Mouse (Mus musculus) stomach, postnatal 0 days (tissue): ENCODE results near the gene Smad1. TPM values are rescaled to one million over a fixed set of nuclear protein-coding genes. Genes with fewer than 3 reads are reported as not detected.

ENCODE experiments used
- ATAC-seq: fragments of 200-750 bp; cut with Nextera tagmentation; 2 replicates; pipeline ENCODE4 v1.8.0; 2017; ENCODE audit not compliant: low FRiP score, low TSS enrichment
- DNase-seq: peaks from one replicate; pipeline ENCODE4 v3.0.0-alpha.2; 2016; ENCODE audit warnings: low spot score
- H3K27ac ChIP-seq: fragments of 300-500 bp; sonication (generic); replicated peaks from 2 replicates; pipeline ENCODE4 v1.5.1; 2014; ENCODE audit warnings: mild to moderate bottlenecking, control low read depth
- H3K27me3 ChIP-seq: fragments of 300-500 bp; sonication (generic); 2 replicates; pipeline ENCODE4 v1.6.1; 2014; ENCODE audit warnings: low read length; ENCODE audit not compliant: control insufficient read depth, insufficient read depth
- H3K36me3 ChIP-seq: fragments of 300-500 bp; sonication (generic); 2 replicates; pipeline ENCODE4 v1.6.1; 2014; ENCODE audit warnings: low read length, mixed read lengths; ENCODE audit not compliant: control insufficient read depth, insufficient read depth
- H3K4me1 ChIP-seq: fragments of 300-500 bp; sonication (generic); replicated peaks from 2 replicates; pipeline ENCODE4 v1.6.1; 2014; ENCODE audit warnings: antibody characterized with exemption; ENCODE audit not compliant: control insufficient read depth, insufficient read depth
- H3K4me2 ChIP-seq: fragments of 300-500 bp; sonication (generic); replicated peaks from 2 replicates; pipeline ENCODE4 v1.6.1; 2014; ENCODE audit warnings: low read depth, mild to moderate bottlenecking, control low read depth, moderate library complexity
- H3K4me3 ChIP-seq: fragments of 300-500 bp; sonication (generic); 2 replicates; pipeline ENCODE4 v1.5.1; 2014; ENCODE audit warnings: low read depth, low read length, control low read depth
- H3K9ac ChIP-seq: fragments of 300-500 bp; sonication (generic); 2 replicates; pipeline ENCODE4 v1.6.1; 2014; ENCODE audit warnings: mild to moderate bottlenecking, low read length, control low read depth, mixed read lengths
- H3K9me3 ChIP-seq: fragments of 300-500 bp; sonication (generic); 2 replicates; pipeline ENCODE4 v1.6.1; 2016; ENCODE audit warnings: low read length; ENCODE audit not compliant: control insufficient read depth
- CTCF ChIP-seq: IDR thresholded peaks from 2 replicates; pipeline ENCODE4 v1.5.1; 2016; ENCODE audit warnings: antibody characterized with exemption, low read depth, mild to moderate bottlenecking, moderate library complexity
- EP300 ChIP-seq: optimal IDR thresholded peaks from 2 replicates; pipeline ENCODE3; 2016; ENCODE audit warnings: antibody characterized with exemption
- WGBS: fragments of 180-500 bp; shearing (Covaris S2); extraction: QIAGEN DNeasy Blood & Tissue Kit; methylation state at CpG from one replicate; pipeline ENCODE4 v1.1.7; 2014; 5-methylcytosine and 5-hydroxymethylcytosine counted together
- polyA plus RNA-seq: library from polyadenylated mRNA; unstranded; fragments of >200 nt; fragmentation: Nextera tagmentation; extraction: Ambion mirVana; gene quantifications from 2 replicates; pipeline ENCODE4 v1.2.1, GENCODE M21; 2015

Gene Smad1
- polyA plus RNA-seq, 1 experiment from 2014 or later: 25.9 TPM

GRCm38 (mm10) chr8:79346414-79346813 lies 52.9 kb downstream of the Smad1 start:
- H3K36me3 ChIP-seq: peaks cover 20% of the 10 kb centered on the region
- H3K9ac ChIP-seq: no peak overlapping the region
- no peak overlapping the region for H3K4me3 ChIP-seq
- no peak overlapping the region for H3K4me2 ChIP-seq
- no peaks in the 10 kb centered on the region for H3K27me3 ChIP-seq
- TF ChIP-seq CTCF (no peak), EP300 (no peak)
- peaks cover 4% of the 10 kb centered on the region; the same call in 1 of the 2 replicates for H3K4me1 ChIP-seq
- no peaks in the 10 kb centered on the region for H3K9me3 ChIP-seq
- ATAC-seq: no peak
- no peak overlapping the region for H3K27ac ChIP-seq
- no peak for DNase-seq
- 88% methylated on average over 10 of the region's 10 CpGs for WGBS

- no peak for TF ChIP-seq CTCF
- no peak for TF ChIP-seq EP300
- Histone ChIP-seq H3K36me3 (peaks cover 22% of the 10 kb centered on the region), H3K27me3 (no peaks in the 10 kb centered on the region), H3K4me1 (peaks cover 4% of the 10 kb centered on the region; the same call in 1 of the 2 replicates), H3K9me3 (no peaks in the 10 kb centered on the region), H3K4me3 (no peak overlapping the region), H3K27ac (no peak overlapping the region), H3K9ac (no peak overlapping the region), H3K4me2 (no peak overlapping the region)
- DNase-seq (no peak), ATAC-seq (no peak)
- WGBS: 68% methylated on average over 6 of the region's 6 CpGs
Observed at GRCm38 (mm10) chr8:79345856-79346255, 53.5 kb downstream of the Smad1 start.

- TF ChIP-seq EP300: no peak
- Histone ChIP-seq H3K4me2 (no peak overlapping the region), H3K27ac (no peak overlapping the region), H3K36me3 (peaks cover 18% of the 10 kb centered on the region), H3K27me3 (no peaks in the 10 kb centered on the region), H3K9ac (no peak overlapping the region), H3K4me1 (no peaks in the 10 kb centered on the region), H3K4me3 (no peak overlapping the region), H3K9me3 (no peaks in the 10 kb centered on the region)
- ATAC-seq: no peak
- 87% methylated on average over 8 of the region's 8 CpGs for WGBS
- DNase-seq: no peak
Observed at GRCm38 (mm10) chr8:79341236-79341635, 58.1 kb downstream of the Smad1 start.

GRCm38 (mm10) chr8:79339555-79339954 lies 59.8 kb downstream of the Smad1 start:
- H3K27me3 ChIP-seq: no peaks in the 10 kb centered on the region
- peak; percentile 41 for DNase-seq

GRCm38 (mm10) chr8:79338619-79339018 lies 60.7 kb downstream of the Smad1 start:
- Histone ChIP-seq H3K27ac (no peak overlapping the region), H3K4me3 (no peak overlapping the region), H3K9ac (no peak overlapping the region), H3K9me3 (no peaks in the 10 kb centered on the region), H3K36me3 (peaks cover 18% of the 10 kb centered on the region), H3K4me1 (no peaks in the 10 kb centered on the region), H3K27me3 (no peaks in the 10 kb centered on the region), H3K4me2 (no peak overlapping the region)
- DNase-seq (no peak), ATAC-seq (no peak)
- WGBS: 56% methylated on average over 10 of the region's 10 CpGs
- TF ChIP-seq EP300 (no peak), CTCF (no peak)

More at GRCm38 (mm10) chr8:79339555-79339954, 59.8 kb downstream of the Smad1 start:
- Histone ChIP-seq H3K4me3 (no peak overlapping the region), H3K4me2 (no peak overlapping the region), H3K36me3 (peaks cover 18% of the 10 kb centered on the region), H3K27ac (no peak overlapping the region), H3K4me1 (no peaks in the 10 kb centered on the region), H3K9ac (no peak overlapping the region), H3K9me3 (no peaks in the 10 kb centered on the region)
- 61% methylated on average over 9 of the region's 9 CpGs for WGBS
- ATAC-seq: peak; percentile 60; the same call in 1 of the 2 replicates
- TF ChIP-seq EP300 (no peak), CTCF (peak; percentile 79)

GRCm38 (mm10) chr8:79332109-79332900 lies 67.0 kb downstream of the Smad1 start:
- 92% methylated on average over 22 of the region's 22 CpGs for WGBS
- no peak overlapping the region for H3K27ac ChIP-seq
- H3K9ac ChIP-seq: no peak overlapping the region
- no peaks in the 10 kb centered on the region for H3K4me1 ChIP-seq
- no peaks in the 10 kb centered on the region for H3K9me3 ChIP-seq
- no peaks in the 10 kb centered on the region for H3K36me3 ChIP-seq
- no peak overlapping the region for H3K4me3 ChIP-seq
- no peak overlapping the region for H3K4me2 ChIP-seq
- TF ChIP-seq CTCF (no peak), EP300 (no peak)
- DNase-seq (no peak), ATAC-seq (no peak)
- no peaks in the 10 kb centered on the region for H3K27me3 ChIP-seq
